In genomic region chr11:103172392-103173040, GRCm38 (mm10) we compare ENCODE assay signal across 10 mouse cellular contexts. TPM values are rescaled to one million over a fixed set of nuclear protein-coding genes. Genes with fewer than 3 reads are reported as not detected.
DNase-seq lines count a peak whose midpoint lies in the region; ATAC-seq and TF ChIP-seq lines count a peak whose summit lies in the region.
"Had no signal": no experiment of that assay in that cellular context is flagged by ENCODE, and none has a peak within 500 bp of the region (broad histone marks: within the 10 kb centered on the region; RNA-seq: fewer than 3 reads in every experiment).

No protein-coding gene starts in this region.

- H3K27ac ChIP-seq in left cerebral cortex, adult 2 months, result peak overlapping the region; percentile 95
- no peak overlapping the region for H3K27ac ChIP-seq in cortical plate, adult 2 months (ENCODE audit: insufficient read depth, low read length)
- H3K27ac ChIP-seq in midbrain, postnatal 0 days (ENCODE audit: low read depth, low read length), result no peak overlapping the region

- no peak for TF ChIP-seq CTCF in left cerebral cortex, adult 2 months (IDR thresholded peaks at IDR 0.05)
- TF ChIP-seq CTCF in cortical plate, adult 2 months (IDR thresholded peaks at IDR 0.05; ENCODE audit: extremely low read depth, insufficient read depth, low read length), result no peak
- TF ChIP-seq CTCF in midbrain, postnatal 0 days (IDR thresholded peaks at IDR 0.05), result no peak

- 0 out of 2 replicates have a peak overlapping the region, but pooled peaks have one; percentile 89 for H3K9ac ChIP-seq in midbrain, postnatal 0 days (replicated peaks; ENCODE audit: low read length, poor library complexity, severe bottlenecking)

- no peaks in the 10 kb centered on the region for H3K27me3 ChIP-seq in midbrain, postnatal 0 days (ENCODE audit: insufficient read depth, low read length)

- ATAC-seq in midbrain, postnatal 0 days (ENCODE audit: low FRiP score), result no peak

- peak; percentile 92 for DNase-seq in heart, adult 11 months
- DNase-seq in heart, postnatal 14 days, result no peak
- peak in 1 of 2 experiments; percentile 7 for DNase-seq in left cerebral cortex, adult 2 months (ENCODE audit: extremely low spot score in 1 of 2, low spot score in 2 of 2)
- no peak for DNase-seq in left cerebral cortex, postnatal 4 days
- no peak for DNase-seq in midbrain, postnatal 0 days (ENCODE audit: low spot score)
- DNase-seq in right cerebral cortex, adult 18-20 months, result no peak
- no peak for DNase-seq in right cerebral cortex, postnatal 36 days (ENCODE audit: low spot score in 2 of 2)

- peak overlapping the region; percentile 89 for H3K4me2 ChIP-seq in midbrain, postnatal 0 days (ENCODE audit: low read depth, low read length, poor library complexity, severe bottlenecking)

- H3K36me3 ChIP-seq in midbrain, postnatal 0 days (ENCODE audit: insufficient read depth, low read length), result no peaks in the 10 kb centered on the region

- no peaks in the 10 kb centered on the region for H3K9me3 ChIP-seq in midbrain, postnatal 0 days (ENCODE audit: low read length)

- intact Hi-C loops in heart, postnatal 14 days (cut with DNase I), result no loop called here
- intact Hi-C loops in left cerebral cortex, adult 2 months (cut with DNase I), result loop anchor here (5.0 kb wide), 1 partner anchor 95 kb away; the partner anchor contains the start of gene Map3k14
- intact Hi-C loops in left cerebral cortex, postnatal 4 days (cut with DNase I), result no loop called here

- peak overlapping the region; percentile 85 for H3K4me3 ChIP-seq in left cerebral cortex, adult 2 months
- H3K4me3 ChIP-seq in cortical plate, adult 2 months (ENCODE audit: insufficient read depth, low read length), result peak overlapping the region; percentile 79; the same call in 1 of the 2 replicates
- H3K4me3 ChIP-seq in midbrain, postnatal 0 days (ENCODE audit: low read depth, low read length), result peak overlapping the region; percentile 85

- no peak for TF ChIP-seq POLR2A in cortical plate, adult 2 months (IDR thresholded peaks at IDR 0.05; ENCODE audit: extremely low read depth, insufficient read depth, low read length)

- peaks cover 14% of the 10 kb centered on the region for H3K4me1 ChIP-seq in cortical plate, adult 2 months (ENCODE audit: control insufficient read depth, insufficient read depth, low read length)
- peaks cover 30% of the 10 kb centered on the region for H3K4me1 ChIP-seq in midbrain, postnatal 0 days (ENCODE audit: insufficient read depth, low read length)

- WGBS in midbrain, postnatal 0 days, result 74% methylated on average over 6 of the region's 6 CpGs

RNA-seq across cellular contexts. Expression of gene Fmnl1, which starts 1.6 kb away (rescaled TPM):
- total RNA-seq in heart, postnatal 14 days (2021), result 10 to 100 TPM; 16.8 to 21.6 TPM
- 100 to 1,000 TPM; 186 to 209 TPM for total RNA-seq in left cerebral cortex, adult 2 months (2021)
- 10 to 100 TPM; 34.8 to 39.1 TPM for total RNA-seq in left cerebral cortex, postnatal 4 days (2021)
- 125 and 133 TPM in 2 replicates for polyA plus RNA-seq in cortical plate, adult 2 months (2012; rRNA removed)
- total RNA-seq in midbrain, postnatal 0 days (2014; rRNA removed), result 12.0 and 14.3 TPM in 2 replicates
- polyA plus RNA-seq in midbrain, postnatal 0 days (2015; fragmentation: Nextera tagmentation; extraction: Ambion mirVana), result 7.3 and 9.5 TPM in 2 replicates

RNA-seq across cellular contexts. Expression of gene 1700023F06Rik, which starts 35.8 kb away (rescaled TPM):
- total RNA-seq in heart, postnatal 14 days (2021), result not detected
- total RNA-seq in left cerebral cortex, adult 2 months (2021), result 1 to 10 TPM; 2.2 to 2.7 TPM
- 1 to 10 TPM; 1.5 to 2.0 TPM for total RNA-seq in left cerebral cortex, postnatal 4 days (2021)
- 4.2 and 6.4 TPM in 2 replicates for polyA plus RNA-seq in cortical plate, adult 2 months (2012; rRNA removed)
- 0.61 TPM in 1 of 2 replicates, not detected in the other for total RNA-seq in midbrain, postnatal 0 days (2014; rRNA removed)
- polyA plus RNA-seq in midbrain, postnatal 0 days (2015; fragmentation: Nextera tagmentation; extraction: Ambion mirVana), result 4.3 and 4.9 TPM in 2 replicates
- total RNA-seq: granulocyte monocyte progenitor cell, adult 5-6 weeks had no signal

RNA-seq across cellular contexts. Expression of gene Hexim2, which starts 40.3 kb away (rescaled TPM):
- 1 to 10 TPM; 1.8 to 3.3 TPM for total RNA-seq in heart, postnatal 14 days (2021)
- total RNA-seq in left cerebral cortex, adult 2 months (2021), result 10 to 100 TPM; 14.0 to 14.1 TPM
- 10 to 100 TPM; 19.0 to 24.2 TPM for total RNA-seq in left cerebral cortex, postnatal 4 days (2021)
- 10.7 and 11.9 TPM in 2 replicates for polyA plus RNA-seq in cortical plate, adult 2 months (2012; rRNA removed)
- total RNA-seq in midbrain, postnatal 0 days (2014; rRNA removed), result 46.3 and 57.8 TPM in 2 replicates
- polyA plus RNA-seq in midbrain, postnatal 0 days (2015; fragmentation: Nextera tagmentation; extraction: Ambion mirVana), result 38.0 and 40.5 TPM in 2 replicates

RNA-seq across cellular contexts. Expression of gene Spata32, which starts 45.7 kb away (rescaled TPM):
- not detected for total RNA-seq in heart, postnatal 14 days (2021)
- total RNA-seq in left cerebral cortex, adult 2 months (2021), result 1 to 10 TPM; 1.7 to 2.9 TPM
- total RNA-seq in left cerebral cortex, postnatal 4 days (2021), result 1 to 10 TPM; 1.4 to 2.0 TPM
- polyA plus RNA-seq in cortical plate, adult 2 months (2012; rRNA removed), result 2.5 and 2.9 TPM in 2 replicates
- 1.4 and 1.9 TPM in 2 replicates for total RNA-seq in midbrain, postnatal 0 days (2014; rRNA removed)
- polyA plus RNA-seq in midbrain, postnatal 0 days (2015; fragmentation: Nextera tagmentation; extraction: Ambion mirVana), result 1.2 and 1.5 TPM in 2 replicates
- polyA plus RNA-seq: stomach, embryonic 14.5 days had no signal

RNA-seq across cellular contexts. Expression of gene Hexim1, which starts 56.5 kb away (rescaled TPM):
- total RNA-seq in heart, postnatal 14 days (2021), result 10 to 100 TPM; 18.5 to 20.4 TPM
- total RNA-seq in left cerebral cortex, adult 2 months (2021), result 10 to 100 TPM; 49.6 to 50.0 TPM
- 10 to 100 TPM; 22.9 to 23.2 TPM for total RNA-seq in left cerebral cortex, postnatal 4 days (2021)
- polyA plus RNA-seq in cortical plate, adult 2 months (2012; rRNA removed), result 22.6 and 22.9 TPM in 2 replicates
- total RNA-seq in midbrain, postnatal 0 days (2014; rRNA removed), result 15.5 and 19.1 TPM in 2 replicates
- polyA plus RNA-seq in midbrain, postnatal 0 days (2015; fragmentation: Nextera tagmentation; extraction: Ambion mirVana), result 3.2 and 4.5 TPM in 2 replicates

Comparison
In these comparisons a context has a peak if more than half of its experiments do, and no peak if none do; other contexts are left out.
1. RNA of gene Fmnl1, which starts 1.6 kb away (total RNA-seq): 186 to 209 TPM in left cerebral cortex, adult 2 months; 34.8 to 39.1 TPM in left cerebral cortex, postnatal 4 days, 16.8 to 21.6 TPM in heart, postnatal 14 days and 12.0 to 14.3 TPM in midbrain, postnatal 0 days; every median in the first group is over 4 times any median in the second.
2. Peak in every context shown above with its lines, with median percentiles within 50 percentile points of each other: H3K4me3 ChIP-seq.